Mouse (Mus musculus) lung, adult 18-20 months (tissue): ENCODE results near the gene Vmn1r167.
"Not testable (repeated sequence)": the region's sequence is repeated elsewhere in the genome, so short reads cannot be mapped to it uniquely, and the experiment has no call there.

Source experiments
- DNase-seq, 2 experiments: peaks; one replicate each; pipeline ENCODE4 v3.0.0; 2022; ENCODE audit warnings: mixed read lengths in 2 of 2

Gene Vmn1r167

GRCm38 (mm10) chr7:23507106-23507505 is at the start of gene Vmn1r167:
Gene Vmn1r167, minus strand, starts transcription at chr7:23507206.
- DNase-seq, result not testable (repeated sequence)

GRCm38 (mm10) chr7:23539432-23539831 is 32.4 kb upstream of the Vmn1r167 start, which contains the start of gene Vmn1r168:
Gene Vmn1r168, plus strand, starts transcription at chr7:23539732.
- not testable (repeated sequence) for DNase-seq

GRCm38 (mm10) chr7:23472886-23473285 is 34.1 kb downstream of the Vmn1r167 start:
- not testable (repeated sequence) for DNase-seq

DNA sequence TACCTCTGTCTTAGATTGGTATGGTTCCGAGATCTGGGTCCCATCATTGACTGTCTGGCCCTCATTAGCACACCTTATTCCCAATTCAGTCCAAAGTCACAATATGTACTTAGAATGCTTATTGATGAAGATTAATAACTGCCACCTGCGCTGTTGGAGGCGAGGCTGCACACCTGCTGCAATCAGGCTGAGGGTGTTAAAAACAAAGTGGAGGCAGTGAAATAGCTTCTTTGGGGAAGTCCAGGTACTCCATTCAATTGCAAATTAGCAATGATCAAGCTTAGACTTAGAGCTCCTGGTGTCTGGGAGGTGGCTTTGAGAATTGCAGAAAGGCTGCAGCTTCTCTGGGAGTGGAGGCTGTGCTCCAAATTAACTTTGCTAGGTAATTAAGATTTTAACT is 36.2 kb downstream of the Vmn1r167 start:
- DNase-seq, result not testable (repeated sequence)

DNA sequence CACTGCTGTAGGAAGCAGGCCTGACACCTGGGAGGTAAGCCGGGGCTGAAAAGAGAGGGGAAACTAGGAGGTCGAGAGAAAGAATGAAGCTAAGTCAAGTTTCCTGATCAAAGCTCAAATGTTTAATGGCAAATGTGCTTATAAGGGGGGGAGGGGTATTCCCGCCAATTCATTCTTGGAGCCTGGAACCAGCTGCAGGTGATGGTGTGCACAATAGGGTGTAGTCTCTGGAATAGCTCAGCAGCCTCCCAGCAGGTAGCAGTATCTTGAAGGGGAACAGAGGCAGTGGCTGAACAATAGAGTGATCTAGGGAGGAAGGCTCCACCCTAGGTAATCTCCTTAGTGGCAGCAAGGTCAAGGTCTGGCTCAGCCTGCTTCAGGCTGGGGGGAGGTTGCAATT is 36.8 kb downstream of the Vmn1r167 start:
- not testable (repeated sequence) for DNase-seq
